Mouse (Mus musculus) erythroblast, embryonic 14.5 days (primary cell): Measurements from ENCODE around the gene Plcb4.

Source experiments
- GATA1 ChIP-seq: IDR thresholded peaks from 2 replicates; pipeline ENCODE4 v1.6.1; 2012; ENCODE audit warnings: low read length, inconsistent platforms, mixed read lengths
- TAL1 ChIP-seq: IDR thresholded peaks from 3 replicates; pipeline ENCODE4 v1.6.1; 2012; ENCODE audit warnings: low read length, inconsistent platforms, mixed read lengths

DNA sequence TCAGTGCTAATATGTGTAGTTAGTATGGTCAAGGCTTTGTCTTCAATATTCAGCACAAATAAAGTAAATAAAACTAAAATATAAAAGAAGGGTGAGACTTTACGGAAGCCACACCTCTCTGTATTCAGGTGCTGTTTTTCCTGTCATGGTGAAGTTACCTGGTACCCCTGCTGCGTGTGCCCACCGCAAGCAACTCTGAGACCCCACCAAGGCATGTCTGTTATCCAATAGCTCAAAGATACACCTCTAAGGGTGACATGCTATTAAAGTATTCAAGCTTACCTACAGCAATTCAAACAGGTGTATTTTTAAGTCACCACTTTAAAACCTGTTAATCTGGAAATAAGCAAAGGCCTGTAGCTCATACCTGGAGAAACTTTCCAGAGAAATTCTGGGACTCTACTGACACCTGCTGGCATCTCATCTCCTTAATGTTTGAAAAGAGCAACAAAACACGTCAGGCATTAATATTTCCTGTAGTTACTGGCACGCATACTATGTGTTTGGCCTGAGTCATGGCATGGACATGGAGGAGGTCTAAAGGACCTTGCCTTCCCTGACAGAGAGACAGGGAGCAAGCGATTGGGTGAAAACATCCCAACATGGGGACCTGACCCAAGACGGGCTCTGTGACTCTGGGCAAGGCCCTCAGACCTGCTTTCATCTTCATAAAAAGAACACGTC lies 268.0 kb downstream of the Plcb4 start:
- TF ChIP-seq TAL1: no peak
- no peak for TF ChIP-seq GATA1
